Mouse (Mus musculus) midbrain, embryonic 13.5 days (tissue): ENCODE data around the gene 5730596B20Rik. TPM values are rescaled to one million over a fixed set of nuclear protein-coding genes. Genes with fewer than 3 reads are reported as not detected.

ENCODE experiments used
- ATAC-seq: fragments of 200-750 bp; cut with Nextera tagmentation; 2 replicates; pipeline ENCODE4 v1.8.0; 2017; ENCODE audit warnings: mild to moderate bottlenecking, moderate TSS enrichment, moderate library complexity
- H3K27ac ChIP-seq: fragments of 300-500 bp; sonication (generic); 2 replicates; pipeline ENCODE4 v1.5.1; 2015; ENCODE audit warnings: inconsistent platforms, mild to moderate bottlenecking, moderate library complexity
- H3K27me3 ChIP-seq: fragments of 300-500 bp; sonication (generic); 2 replicates; pipeline ENCODE4 v1.6.1; 2015; ENCODE audit warnings: mild to moderate bottlenecking, inconsistent platforms
- H3K36me3 ChIP-seq: fragments of 300-500 bp; sonication (generic); 2 replicates; pipeline ENCODE4 v1.6.1; 2015; ENCODE audit warnings: mild to moderate bottlenecking, inconsistent platforms
- H3K4me1 ChIP-seq: fragments of 300-500 bp; sonication (generic); replicated peaks from 2 replicates; pipeline ENCODE4 v1.6.1; 2015; ENCODE audit warnings: inconsistent platforms
- H3K4me2 ChIP-seq: fragments of 300-500 bp; sonication (generic); replicated peaks from 2 replicates; pipeline ENCODE4 v1.6.1; 2015; ENCODE audit warnings: moderate library complexity, mild to moderate bottlenecking, inconsistent platforms
- H3K4me3 ChIP-seq: fragments of 300-500 bp; sonication (generic); replicated peaks from 2 replicates; pipeline ENCODE4 v1.5.1; 2015; ENCODE audit warnings: mild to moderate bottlenecking, inconsistent platforms
- H3K9ac ChIP-seq: fragments of 300-500 bp; sonication (generic); replicated peaks from 2 replicates; pipeline ENCODE4 v1.6.1; 2015; ENCODE audit warnings: mild to moderate bottlenecking, inconsistent platforms
- H3K9me3 ChIP-seq: fragments of 300-500 bp; sonication (generic); 2 replicates; pipeline ENCODE4 v1.6.1; 2016; ENCODE audit warnings: mild to moderate bottlenecking, inconsistent platforms
- WGBS: fragments of 180-500 bp; shearing (Covaris S2); methylation state at CpG from one replicate; pipeline ENCODE4 v1.1.7; 2015; 5-methylcytosine and 5-hydroxymethylcytosine counted together
- polyA plus RNA-seq: library from polyadenylated mRNA; unstranded; fragments of >200 nt; fragmentation: Nextera tagmentation; extraction: Ambion mirVana; gene quantifications from 2 replicates; pipeline ENCODE4 v1.2.1, GENCODE M21; 2015

5730596B20Rik gene
- polyA plus RNA-seq, 1 experiment from 2014 or later = not detected

DNA sequence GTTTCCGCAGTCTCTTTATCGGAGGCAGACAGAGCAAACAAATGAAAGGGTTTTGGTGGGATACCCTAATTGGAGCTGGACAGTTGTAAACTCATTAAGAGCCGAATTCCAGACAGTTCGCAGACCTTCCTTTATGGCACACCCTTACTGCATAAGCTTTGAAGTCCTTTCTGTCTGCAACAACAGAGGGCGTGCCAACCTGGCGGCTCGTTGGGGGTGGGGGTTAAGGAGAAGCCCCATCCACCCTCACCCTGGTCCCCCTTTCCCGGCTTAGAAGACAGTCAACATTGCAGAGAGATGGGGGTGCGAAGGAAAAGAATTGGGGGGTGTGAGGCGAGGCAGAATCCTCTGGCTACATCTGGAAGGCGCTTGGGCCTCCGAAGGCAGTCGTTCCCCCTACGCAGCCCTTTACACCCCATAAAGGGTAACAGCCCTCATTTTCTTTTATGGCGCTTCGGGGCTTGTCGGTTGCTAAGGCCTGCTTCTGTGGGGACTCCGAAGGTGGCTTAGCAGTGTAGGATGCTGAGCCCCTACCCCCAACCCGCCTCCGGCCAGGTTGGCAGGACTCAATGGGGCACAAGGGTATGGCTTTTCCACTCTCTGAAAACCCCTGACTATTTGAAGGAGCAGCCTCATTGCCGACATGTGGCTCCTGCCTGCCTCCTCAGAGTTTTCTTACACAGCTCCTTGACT lies 44.8 kb downstream of the 5730596B20Rik start:
- Histone ChIP-seq H3K4me3 (peak overlapping the region; percentile 44; the same call in 1 of the 2 replicates), H3K36me3 (no peaks in the 10 kb centered on the region), H3K9ac (no peak overlapping the region), H3K4me2 (peak overlapping the region; percentile 67), H3K9me3 (no peaks in the 10 kb centered on the region), H3K27ac (no peak overlapping the region), H3K4me1 (peaks cover 9% of the 10 kb centered on the region), H3K27me3 (peaks cover 100% of the 10 kb centered on the region)
- WGBS = 7% methylated on average over 21 of the region's 21 CpGs
- ATAC-seq = peak; percentile 48

- ATAC-seq = no peak
- Histone ChIP-seq H3K27ac (no peak overlapping the region), H3K36me3 (no peaks in the 10 kb centered on the region), H3K9me3 (no peaks in the 10 kb centered on the region), H3K4me1 (peaks cover 4% of the 10 kb centered on the region), H3K27me3 (peaks cover 100% of the 10 kb centered on the region), H3K9ac (no peak overlapping the region), H3K4me3 (no peak overlapping the region), H3K4me2 (no peak overlapping the region)
- 11% methylated on average over 13 of the region's 13 CpGs for WGBS
Observed at GRCm38 (mm10) chr6:52222729-52223128, 45.4 kb downstream of the 5730596B20Rik start.

DNA sequence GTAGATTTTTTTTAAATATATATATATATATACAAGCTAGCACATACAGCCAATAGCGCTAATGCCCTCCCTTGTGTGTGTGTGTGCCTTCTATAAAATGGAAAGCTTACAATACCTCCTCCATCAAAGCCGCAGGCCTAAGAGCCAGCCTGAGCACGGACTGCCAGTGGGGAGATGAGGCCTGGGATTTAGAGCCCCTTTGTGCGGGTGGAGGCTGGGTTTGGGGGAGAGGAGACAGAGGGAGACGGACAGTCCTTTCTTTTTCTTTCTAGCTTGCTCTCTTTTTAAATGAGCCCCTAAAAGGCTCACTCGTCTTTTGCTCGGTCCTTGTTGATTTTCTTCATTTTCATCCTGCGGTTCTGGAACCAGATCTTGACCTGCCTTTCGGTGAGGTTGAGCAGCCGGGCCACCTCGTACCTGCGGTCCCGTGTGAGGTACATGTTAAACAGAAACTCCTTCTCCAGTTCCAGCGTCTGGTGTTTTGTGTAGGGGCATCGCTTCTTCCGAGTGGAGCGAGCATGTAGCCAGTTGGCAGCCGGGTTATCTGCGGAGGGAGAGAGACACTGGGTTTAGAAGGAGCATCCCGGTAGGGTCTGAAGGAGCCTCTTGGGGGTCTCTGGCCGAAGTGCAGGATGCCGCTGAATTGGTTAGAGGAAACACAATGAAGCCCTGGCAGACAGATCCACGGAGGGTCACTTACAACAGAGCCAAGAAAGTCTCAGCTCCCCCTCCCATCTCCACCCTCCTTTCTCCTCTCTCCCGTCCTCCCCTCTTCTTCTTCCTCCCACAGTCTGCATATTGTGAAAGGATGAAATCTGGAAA lies 46.9 kb downstream of the 5730596B20Rik start:
- Histone ChIP-seq H3K4me3 (no peak overlapping the region), H3K4me2 (no peak overlapping the region), H3K9me3 (no peaks in the 10 kb centered on the region), H3K36me3 (no peaks in the 10 kb centered on the region), H3K9ac (no peak overlapping the region), H3K4me1 (peaks cover 4% of the 10 kb centered on the region), H3K27me3 (peaks cover 99% of the 10 kb centered on the region), H3K27ac (no peak overlapping the region)
- no peak for ATAC-seq
- 1% methylated on average over 24 of the region's 24 CpGs for WGBS

- Histone ChIP-seq H3K4me3 (no peak overlapping the region), H3K27ac (no peak overlapping the region), H3K27me3 (peaks cover 99% of the 10 kb centered on the region), H3K36me3 (no peaks in the 10 kb centered on the region), H3K9ac (no peak overlapping the region), H3K4me1 (peaks cover 4% of the 10 kb centered on the region), H3K4me2 (no peak overlapping the region), H3K9me3 (no peaks in the 10 kb centered on the region)
- no peak for ATAC-seq
- 2% methylated on average over 36 of the region's 36 CpGs for WGBS
Observed at GRCm38 (mm10) chr6:52224895-52225611, 47.8 kb downstream of the 5730596B20Rik start.

- Histone ChIP-seq H3K4me2 (no peak overlapping the region), H3K27ac (no peak overlapping the region), H3K4me3 (no peak overlapping the region), H3K4me1 (peaks cover 4% of the 10 kb centered on the region), H3K27me3 (peaks cover 99% of the 10 kb centered on the region), H3K9me3 (no peaks in the 10 kb centered on the region), H3K36me3 (no peaks in the 10 kb centered on the region), H3K9ac (no peak overlapping the region)
- 3% methylated on average over 69 of the region's 69 CpGs for WGBS
- ATAC-seq = no peak
Observed at GRCm38 (mm10) chr6:52225612-52226568, 48.6 kb downstream of the 5730596B20Rik start.

DNA sequence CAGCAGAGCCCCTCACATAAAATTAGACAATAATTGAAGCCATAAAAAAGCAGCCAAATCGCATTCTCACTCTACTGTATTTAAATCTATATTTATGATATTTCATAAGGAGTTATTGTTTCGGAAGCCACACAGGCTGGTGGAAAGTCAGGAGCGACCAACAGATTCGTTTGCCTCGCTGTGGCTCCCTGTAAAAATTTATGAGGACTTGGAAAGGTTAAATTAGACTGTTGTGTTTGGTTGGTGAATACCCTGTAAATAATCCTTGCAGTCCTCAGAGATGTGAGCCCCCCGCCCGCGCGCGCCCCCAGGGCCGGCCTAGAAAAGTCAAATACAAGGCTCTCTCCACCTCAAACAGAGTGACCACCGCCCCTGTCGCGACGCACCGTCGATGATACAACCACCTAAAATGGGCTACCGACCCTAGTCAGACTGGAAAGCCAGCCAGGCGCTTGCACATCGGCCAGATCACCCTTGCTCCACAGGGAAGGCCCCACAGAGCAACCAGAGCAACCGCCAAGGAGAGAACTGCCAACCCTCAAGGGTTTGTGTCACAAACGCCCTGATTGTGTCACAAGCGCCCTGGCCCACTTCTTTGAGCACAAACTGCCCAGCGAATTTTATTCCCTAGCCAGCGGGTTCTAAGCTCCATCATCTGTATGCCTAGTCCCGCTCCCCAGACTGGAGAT lies 49.4 kb downstream of the 5730596B20Rik start:
- Histone ChIP-seq H3K4me1 (no peaks in the 10 kb centered on the region), H3K4me3 (no peak overlapping the region), H3K9me3 (no peaks in the 10 kb centered on the region), H3K27me3 (peaks cover 97% of the 10 kb centered on the region), H3K36me3 (no peaks in the 10 kb centered on the region), H3K4me2 (no peak overlapping the region), H3K27ac (no peak overlapping the region), H3K9ac (no peak overlapping the region)
- no peak for ATAC-seq
- 3% methylated on average over 26 of the region's 26 CpGs for WGBS

GRCm38 (mm10) chr6:52227470-52228222 lies 50.3 kb downstream of the 5730596B20Rik start:
- H3K27me3 ChIP-seq = peaks cover 97% of the 10 kb centered on the region
- H3K27ac ChIP-seq = no peak overlapping the region
- H3K4me2 ChIP-seq = no peak overlapping the region
- no peak for ATAC-seq
- no peaks in the 10 kb centered on the region for H3K9me3 ChIP-seq
- 2% methylated on average over 11 of the region's 11 CpGs for WGBS
- no peak overlapping the region for H3K4me3 ChIP-seq
- no peaks in the 10 kb centered on the region for H3K4me1 ChIP-seq
- H3K36me3 ChIP-seq = no peaks in the 10 kb centered on the region
- no peak overlapping the region for H3K9ac ChIP-seq

- Histone ChIP-seq H3K4me3 (no peak overlapping the region), H3K36me3 (no peaks in the 10 kb centered on the region), H3K27ac (no peak overlapping the region), H3K4me1 (no peaks in the 10 kb centered on the region), H3K9me3 (no peaks in the 10 kb centered on the region), H3K4me2 (no peak overlapping the region), H3K9ac (no peak overlapping the region), H3K27me3 (peaks cover 97% of the 10 kb centered on the region)
- WGBS = 1% methylated on average over 38 of the region's 38 CpGs
- no peak for ATAC-seq
Observed at GRCm38 (mm10) chr6:52228475-52229465, 51.5 kb downstream of the 5730596B20Rik start.

GRCm38 (mm10) chr6:52229558-52230416 lies 52.5 kb downstream of the 5730596B20Rik start:
- H3K27ac ChIP-seq = no peak overlapping the region
- peaks cover 97% of the 10 kb centered on the region for H3K27me3 ChIP-seq
- no peak overlapping the region for H3K4me3 ChIP-seq
- H3K4me2 ChIP-seq = no peak overlapping the region
- no peak overlapping the region for H3K9ac ChIP-seq
- no peak for ATAC-seq
- no peaks in the 10 kb centered on the region for H3K4me1 ChIP-seq
- H3K9me3 ChIP-seq = no peaks in the 10 kb centered on the region
- no peaks in the 10 kb centered on the region for H3K36me3 ChIP-seq
- 2% methylated on average over 43 of the region's 44 CpGs for WGBS
